Mouse (Mus musculus): ENCODE data around the gene Gpr108.

Gpr108 gene

GRCm38 (mm10) chr17:57214676-57215387 is 33.4 kb downstream of the Gpr108 start:
- no peak for DNase-seq (ENCODE audit: low spot score in 2 of 2)

DNA sequence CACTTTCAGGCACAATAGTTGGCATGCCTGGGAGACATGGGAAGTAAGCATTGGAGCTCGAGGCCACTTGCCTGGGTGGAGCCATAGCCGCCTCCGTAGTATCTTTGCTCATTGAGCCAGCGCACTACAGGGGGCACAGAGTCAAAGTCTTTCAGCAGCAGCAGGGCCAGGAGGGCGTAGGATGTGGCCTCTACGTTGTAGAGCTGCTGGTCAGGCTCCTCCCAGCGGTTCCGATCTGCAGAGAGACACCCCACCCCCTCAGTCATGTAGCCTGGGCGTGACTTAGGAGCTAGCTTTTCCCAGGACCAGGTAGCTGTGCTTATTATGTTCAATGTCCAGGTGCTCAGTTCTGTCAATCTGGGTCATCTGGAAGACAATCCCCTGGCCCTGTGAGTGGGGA is 36.7 kb downstream of the Gpr108 start:
- no peak for DNase-seq (ENCODE audit: low spot score in 2 of 2)

DNA sequence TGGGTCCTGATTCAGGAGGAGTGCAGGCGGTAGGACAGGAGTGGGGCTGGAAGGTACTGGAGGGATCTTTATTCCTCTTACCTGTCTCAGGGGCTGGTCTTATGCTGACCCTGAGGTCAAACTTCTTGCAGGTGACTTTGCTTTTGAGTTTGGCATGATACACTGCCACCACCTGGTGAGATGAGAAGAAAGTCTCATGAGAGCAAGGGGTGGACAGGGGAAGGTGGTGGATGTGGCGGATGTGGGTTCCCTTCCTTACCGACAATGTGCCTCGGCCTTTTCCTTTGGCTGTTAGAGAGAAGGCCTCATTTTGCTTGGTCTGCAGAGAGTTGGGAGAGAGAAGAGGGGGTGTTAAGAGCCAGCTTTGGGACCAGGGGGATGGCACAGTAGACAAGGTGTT is 38.9 kb downstream of the Gpr108 start:
- peak in 1 of 2 experiments; percentile 34 for DNase-seq (ENCODE audit: low spot score in 2 of 2)

- no peak for DNase-seq (ENCODE audit: low spot score in 2 of 2)
Observed at GRCm38 (mm10) chr17:57207938-57208337, 40.3 kb downstream of the Gpr108 start.

DNA sequence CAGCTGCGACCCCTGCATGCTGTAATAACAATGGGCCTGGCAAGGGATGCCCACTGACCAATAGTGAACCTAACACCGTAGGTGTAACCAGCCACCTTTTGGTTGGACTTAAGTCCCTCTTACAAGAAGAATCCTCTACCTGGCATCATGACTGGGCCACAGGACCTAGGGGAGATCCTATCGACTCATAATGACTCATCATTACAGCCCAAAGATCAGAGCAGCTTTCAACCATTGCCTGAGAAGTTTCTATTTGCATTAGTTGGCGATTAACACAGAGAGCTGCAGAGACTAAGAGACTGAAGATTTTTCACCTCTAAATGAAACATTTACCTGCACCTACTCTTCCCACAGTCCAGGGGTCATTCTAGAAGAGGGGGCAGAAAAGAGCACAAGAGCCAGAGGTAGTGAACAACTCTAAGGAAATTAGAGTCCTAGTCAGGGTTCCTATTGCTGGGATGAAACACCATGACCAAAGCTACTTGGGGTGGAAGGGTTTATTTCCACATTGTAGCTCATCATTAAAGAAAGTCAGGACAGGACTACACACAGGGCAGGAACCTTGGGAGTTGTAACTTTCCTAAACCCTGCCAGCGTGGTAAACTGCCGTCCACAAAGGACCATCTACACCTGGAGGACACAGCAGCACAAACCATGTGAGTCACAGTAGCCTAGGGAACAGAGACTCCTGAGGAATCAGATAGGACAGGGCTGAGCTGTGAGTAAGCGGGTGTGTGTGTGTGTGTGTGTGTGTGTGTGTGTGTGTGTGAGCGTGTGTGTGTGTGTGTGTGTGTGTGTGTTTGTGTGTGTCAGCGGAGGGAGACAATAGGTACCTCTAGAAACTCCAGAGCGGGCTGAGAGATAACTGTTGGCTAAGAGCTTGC is 46.2 kb downstream of the Gpr108 start:
- no peak for DNase-seq (ENCODE audit: low spot score in 2 of 2)

DNA sequence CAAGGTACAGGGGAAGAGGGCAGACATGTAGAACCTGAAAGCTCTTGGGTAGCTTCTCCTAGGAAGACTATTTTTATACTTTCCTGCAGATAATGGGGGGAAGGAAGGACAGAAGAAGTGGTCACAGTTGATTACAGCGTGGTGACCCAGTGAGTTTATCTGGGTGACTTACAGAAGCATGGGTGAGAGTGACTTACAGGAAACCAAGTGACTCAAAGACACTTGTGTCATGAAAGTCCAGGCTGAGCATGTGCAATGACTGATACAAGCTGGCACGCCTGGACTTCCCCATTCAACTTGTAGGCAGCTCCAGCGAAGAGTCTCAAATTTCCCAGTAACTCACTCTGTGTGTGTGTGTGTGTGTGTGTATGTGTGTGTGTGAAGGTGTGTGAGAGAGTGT is 50.0 kb downstream of the Gpr108 start:
- no peak for DNase-seq (ENCODE audit: low spot score in 2 of 2)

DNA sequence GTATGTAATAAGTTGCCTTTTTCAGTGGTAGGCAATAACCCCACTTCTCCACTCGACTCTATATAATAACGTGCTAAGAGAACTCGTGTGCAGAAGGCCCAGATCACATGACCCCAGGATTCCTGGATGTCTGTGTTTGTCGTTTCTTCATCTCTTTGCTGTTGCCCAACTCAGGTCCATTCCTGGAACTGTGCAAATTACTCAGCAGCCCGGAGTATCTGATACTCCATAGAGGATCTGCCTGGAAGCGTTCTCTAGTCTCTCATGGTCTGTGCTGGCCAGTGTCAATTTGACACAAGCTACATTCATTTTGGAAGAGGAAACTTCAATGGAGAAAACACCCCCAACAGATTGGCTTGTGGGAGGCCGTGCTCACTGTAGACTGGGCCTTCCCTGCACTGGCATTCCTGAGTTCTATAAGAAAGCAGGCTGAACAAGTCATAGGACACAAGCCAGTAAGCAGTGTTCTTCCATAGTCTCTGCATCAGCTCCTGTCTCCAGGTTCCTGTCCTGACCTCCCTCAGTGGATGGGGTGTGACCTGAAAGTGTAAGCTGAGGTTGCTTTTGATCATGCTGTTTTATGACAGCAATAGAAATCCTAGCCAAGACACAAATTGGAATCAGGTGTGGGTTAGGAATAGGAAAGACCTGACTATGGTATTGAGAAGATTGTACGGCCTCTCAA is 52.8 kb downstream of the Gpr108 start:
- DNase-seq (ENCODE audit: low spot score in 2 of 2) = no peak

DNA sequence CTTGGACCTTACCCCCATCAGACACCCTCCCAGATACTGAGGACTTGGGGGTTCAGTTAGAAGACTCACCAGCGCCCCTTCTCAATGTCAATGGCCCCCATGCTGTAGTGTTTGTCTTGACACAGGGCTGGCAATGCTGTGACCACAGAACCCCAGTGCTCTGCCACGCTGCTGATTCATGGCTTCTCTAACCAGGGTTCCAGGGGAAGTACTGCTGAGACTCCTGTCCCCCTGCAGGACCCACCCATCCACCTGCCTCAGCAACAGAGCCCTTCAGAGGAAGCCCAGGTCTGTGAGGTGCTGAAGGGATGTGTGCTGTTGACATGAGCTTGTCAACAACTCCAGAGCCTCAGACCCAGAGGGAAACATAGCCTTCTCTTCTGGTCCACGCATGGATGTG is 53.5 kb downstream of the Gpr108 start:
- no peak for DNase-seq (ENCODE audit: low spot score in 2 of 2)

GRCm38 (mm10) chr17:57194041-57194507 is 54.2 kb downstream of the Gpr108 start, which contains the start of gene Tnfsf14:
Tnfsf14 (minus strand) TSS chr17:57194177.
- peak; percentile 31 to 59 for DNase-seq (ENCODE audit: low spot score in 2 of 2)

DNA sequence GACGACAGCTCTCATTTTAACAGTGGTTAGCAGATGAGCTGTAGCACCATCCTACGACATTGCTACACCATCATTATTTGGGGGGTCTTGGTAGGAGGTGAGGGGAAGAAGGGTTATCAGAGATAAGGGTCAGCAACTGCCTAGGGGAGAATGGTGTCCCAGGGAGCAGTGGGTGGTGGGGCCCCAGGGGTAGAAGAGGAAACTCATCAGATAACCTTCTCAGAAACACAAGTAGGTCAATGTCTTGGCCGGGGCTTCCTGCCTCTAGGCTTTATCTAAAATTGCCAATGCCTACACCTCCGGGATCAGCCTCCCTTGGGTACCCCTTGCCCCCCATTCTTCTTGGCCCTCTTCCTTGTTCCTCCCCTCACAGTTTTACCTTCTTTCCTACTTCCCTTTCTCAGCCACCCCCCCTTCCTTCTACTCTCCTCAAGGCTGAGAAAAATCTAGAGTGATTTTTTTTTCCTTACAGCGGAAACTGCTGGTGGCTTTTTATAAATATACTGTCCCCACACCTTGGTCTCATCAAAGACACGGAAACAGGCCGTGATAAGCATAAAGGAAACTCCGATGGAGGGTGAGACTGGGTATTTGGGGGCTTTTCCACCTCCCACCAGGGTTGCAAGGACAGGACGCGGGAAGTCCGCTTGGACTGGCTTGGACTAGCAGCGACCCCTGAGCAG is 59.6 kb downstream of the Gpr108 start:
- DNase-seq (ENCODE audit: low spot score in 2 of 2) = no peak

DNA sequence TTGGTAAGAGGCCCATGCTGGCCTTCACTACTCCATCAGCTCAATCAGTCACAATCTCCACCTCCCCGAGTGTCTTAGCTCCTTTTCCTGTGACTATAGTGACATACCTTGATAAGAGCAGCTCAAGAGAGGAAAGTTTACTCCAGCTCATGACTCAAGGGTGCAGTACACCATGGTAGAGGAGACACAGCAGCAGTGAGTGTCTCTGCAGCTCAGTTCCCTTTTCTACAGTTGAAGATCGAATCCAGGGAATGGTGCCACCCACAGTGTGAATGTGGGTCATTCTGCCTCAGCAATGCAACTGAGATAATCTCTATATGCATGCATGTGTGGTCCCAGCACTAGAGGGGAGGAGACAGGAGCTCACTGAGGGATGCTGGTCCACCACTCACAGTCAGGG is 62.6 kb downstream of the Gpr108 start:
- DNase-seq (ENCODE audit: low spot score in 2 of 2) = no peak
